Mouse (Mus musculus): ENCODE results near the gene Prok1. TPM values are rescaled to one million over a fixed set of nuclear protein-coding genes. Genes with fewer than 3 reads are reported as not detected.

Prok1 gene
- polyA plus RNA-seq (2012; fragmentation: generic; extraction: Trizol) = not detected
- long read RNA-seq, experiment 1 = 0 reads
- long read RNA-seq, experiment 2 = 0 reads

DNA sequence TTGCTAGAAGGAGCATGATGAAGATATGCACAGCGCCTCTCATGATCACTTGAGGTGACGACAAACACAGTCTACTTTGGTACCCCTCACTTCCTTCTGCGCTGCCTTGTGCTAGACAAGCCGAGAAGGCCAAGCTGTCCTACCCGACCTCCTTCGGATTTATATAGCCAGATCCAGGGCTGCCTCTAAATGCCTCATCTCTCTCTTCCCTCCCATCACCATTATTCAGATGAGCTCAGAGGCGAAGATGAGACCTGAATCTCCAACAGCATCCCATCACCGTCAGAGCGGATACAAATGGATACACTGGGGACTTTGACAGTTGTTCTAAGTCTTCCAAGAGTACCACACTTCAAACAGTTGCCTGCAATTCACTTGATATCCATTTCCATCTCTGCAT lies at the start of gene Prok1:
Gene Prok1 (minus strand): TSS at position 101 of the 400 bp plus-strand sequence.
- no peaks in the 10 kb centered on the region for H3K79me2 ChIP-seq (ENCODE audit: control insufficient read depth, insufficient read depth)
- H3K4me3 ChIP-seq (ENCODE audit: insufficient read depth, poor library complexity, severe bottlenecking) = no peak within 1 kb of the TSS
- H3K27me3 ChIP-seq (ENCODE audit: control insufficient read depth, insufficient read depth, insufficient read length) = no peaks in the 10 kb centered on the region
- no peaks in the 10 kb centered on the region for H3K36me3 ChIP-seq (ENCODE audit: control insufficient read depth, insufficient read depth)
- TF ChIP-seq FOSL1 (IDR thresholded peaks at IDR 0.05; ENCODE audit: insufficient read depth, low read length, poor library complexity, severe bottlenecking) (no peak), CEBPB (IDR thresholded peaks at IDR 0.05; ENCODE audit: low read depth) (no peak), USF1 (IDR thresholded peaks at IDR 0.05; ENCODE audit: low read depth) (no peak), MYOG (IDR thresholded peaks at IDR 0.05; ENCODE audit: control insufficient read depth, extremely low read depth, insufficient read length) (no peak), MAX (IDR thresholded peaks at IDR 0.05) (no peak), MYOD1 (IDR thresholded peaks at IDR 0.05; ENCODE audit: control insufficient read depth, insufficient read length, low read depth) (no peak), CTCF (IDR thresholded peaks at IDR 0.05; ENCODE audit: control insufficient read depth, insufficient read depth, insufficient read length) (no peak)
- H3K79me3 ChIP-seq (ENCODE audit: low read depth) = no peaks in the 10 kb centered on the region
- no peak within 1 kb of the TSS for H3ac ChIP-seq (ENCODE audit: control insufficient read depth, insufficient read length, low read depth)

DNA sequence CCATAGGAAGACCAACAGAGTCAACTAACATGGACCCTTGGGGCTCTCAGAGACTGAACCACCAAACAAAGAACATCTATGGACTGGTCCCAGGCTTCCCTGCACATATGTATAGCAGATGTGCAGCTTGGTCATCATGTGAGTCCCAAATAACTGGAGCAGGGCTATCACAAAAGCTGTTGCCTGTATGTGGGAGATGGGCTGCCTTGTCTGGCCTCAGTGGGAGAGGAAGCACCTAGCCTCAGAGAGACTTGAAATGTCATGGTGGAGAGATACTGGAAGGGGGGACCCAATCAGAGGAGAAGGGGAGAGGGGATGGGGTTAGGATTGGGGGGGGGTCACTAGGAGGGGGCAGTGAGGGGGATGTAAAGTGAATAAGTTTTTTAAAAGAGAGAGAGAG lies 47.8 kb upstream of the Prok1 start:
- TF ChIP-seq CEBPB (IDR thresholded peaks at IDR 0.05; ENCODE audit: low read depth) (no peak), MAX (IDR thresholded peaks at IDR 0.05) (no peak), USF1 (IDR thresholded peaks at IDR 0.05; ENCODE audit: low read depth) (no peak), CTCF (IDR thresholded peaks at IDR 0.05; ENCODE audit: control insufficient read depth, insufficient read depth, insufficient read length) (no peak), MYOD1 (IDR thresholded peaks at IDR 0.05; ENCODE audit: control insufficient read depth, insufficient read length, low read depth) (no peak), FOSL1 (IDR thresholded peaks at IDR 0.05; ENCODE audit: insufficient read depth, low read length, poor library complexity, severe bottlenecking) (no peak), MYOG (IDR thresholded peaks at IDR 0.05; ENCODE audit: control insufficient read depth, extremely low read depth, insufficient read length) (no peak)
- H3K27me3 ChIP-seq (ENCODE audit: control insufficient read depth, insufficient read depth, insufficient read length) = no peaks in the 10 kb centered on the region
- no peaks in the 10 kb centered on the region for H3K79me2 ChIP-seq (ENCODE audit: control insufficient read depth, insufficient read depth)
- no peak overlapping the region for H3K4me3 ChIP-seq (ENCODE audit: insufficient read depth, poor library complexity, severe bottlenecking)
- peaks cover 21% of the 10 kb centered on the region for H3K36me3 ChIP-seq (ENCODE audit: control insufficient read depth, insufficient read depth)
- H3ac ChIP-seq (ENCODE audit: control insufficient read depth, insufficient read length, low read depth) = no peak overlapping the region
- H3K79me3 ChIP-seq (ENCODE audit: low read depth) = no peaks in the 10 kb centered on the region

DNA sequence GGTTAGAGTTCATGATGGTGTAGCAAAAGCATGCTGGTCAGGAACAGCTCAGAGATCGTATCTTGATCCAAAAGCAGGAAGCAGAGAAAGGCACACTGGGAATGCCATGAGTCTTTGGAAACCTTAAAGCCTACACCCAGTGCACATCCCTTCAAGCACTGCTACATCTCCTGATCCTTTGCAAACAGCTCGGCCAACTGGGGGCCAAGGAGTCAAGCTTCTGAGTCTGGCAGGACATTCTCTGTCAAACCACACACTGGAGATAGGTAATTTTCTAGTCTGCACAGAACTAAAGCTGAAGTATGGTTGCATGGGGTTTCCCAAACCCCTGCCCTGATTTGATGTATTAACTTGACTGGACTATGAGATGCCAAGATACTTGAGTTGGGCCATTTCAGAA lies 46.6 kb upstream of the Prok1 start:
- peaks cover 4% of the 10 kb centered on the region for H3K79me2 ChIP-seq (ENCODE audit: control insufficient read depth, insufficient read depth)
- no peaks in the 10 kb centered on the region for H3K27me3 ChIP-seq (ENCODE audit: control insufficient read depth, insufficient read depth, insufficient read length)
- H3K79me3 ChIP-seq (ENCODE audit: low read depth) = peaks cover 1% of the 10 kb centered on the region
- peaks cover 32% of the 10 kb centered on the region for H3K36me3 ChIP-seq (ENCODE audit: control insufficient read depth, insufficient read depth)
- no peak for TF ChIP-seq MYOD1 (IDR thresholded peaks at IDR 0.05; ENCODE audit: control insufficient read depth, insufficient read length, low read depth)
- TF ChIP-seq CTCF (IDR thresholded peaks at IDR 0.05; ENCODE audit: control insufficient read depth, insufficient read depth, insufficient read length) = no peak
- no peak for TF ChIP-seq USF1 (IDR thresholded peaks at IDR 0.05; ENCODE audit: low read depth)
- no peak for TF ChIP-seq MYOG (IDR thresholded peaks at IDR 0.05; ENCODE audit: control insufficient read depth, extremely low read depth, insufficient read length)
- no peak overlapping the region for H3ac ChIP-seq (ENCODE audit: control insufficient read depth, insufficient read length, low read depth)
- no peak overlapping the region for H3K4me3 ChIP-seq (ENCODE audit: insufficient read depth, poor library complexity, severe bottlenecking)

DNA sequence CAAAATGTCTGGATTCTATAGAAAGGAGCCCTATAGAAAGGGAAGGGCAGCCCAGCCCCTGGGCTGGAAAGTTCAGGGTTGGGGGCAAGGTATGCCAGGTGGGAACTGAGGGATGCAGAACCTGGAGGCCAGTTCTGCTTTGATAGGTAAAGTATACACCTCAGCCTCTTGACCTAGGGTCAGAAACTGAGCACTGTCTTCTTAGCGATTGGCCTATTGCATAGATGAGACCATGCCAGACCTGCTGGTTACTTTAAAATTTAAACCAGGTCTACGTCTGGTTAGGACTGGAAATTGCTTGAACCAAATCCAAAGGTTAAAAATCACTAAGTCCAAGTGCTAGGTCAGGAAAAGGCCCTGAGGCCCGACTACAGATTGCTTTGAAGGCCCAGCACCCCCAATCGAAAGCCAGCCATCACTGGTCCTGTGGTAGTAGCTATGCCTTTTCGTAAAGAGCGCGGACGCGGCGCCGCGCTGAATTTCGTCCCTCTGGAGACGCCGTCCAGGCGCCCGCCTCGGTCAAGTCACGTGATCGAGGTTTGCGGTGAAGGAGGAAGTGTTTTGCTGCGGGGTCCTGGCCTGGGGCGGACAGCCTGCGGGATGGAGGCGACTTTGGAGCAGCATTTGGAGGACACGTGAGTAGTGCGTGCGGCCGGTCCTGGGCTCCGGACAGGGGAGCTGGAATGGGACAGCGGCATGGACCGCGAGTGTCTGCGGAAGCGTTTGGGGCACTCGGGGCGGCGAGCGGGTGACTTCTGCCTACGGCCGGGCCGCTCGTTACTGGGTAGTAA lies 39.2 kb upstream of the Prok1 start, which contains the start of gene Lamtor5:
Gene Lamtor5 (plus strand): TSS at position 380 of the 791 bp plus-strand sequence.
- Histone ChIP-seq H3K79me2 (ENCODE audit: control insufficient read depth, insufficient read depth) (peaks cover 27% of the 10 kb centered on the region), H3K79me3 (ENCODE audit: low read depth) (peaks cover 15% of the 10 kb centered on the region), H3K27me3 (ENCODE audit: control insufficient read depth, insufficient read depth, insufficient read length) (no peaks in the 10 kb centered on the region), H3K4me3 (ENCODE audit: insufficient read depth, poor library complexity, severe bottlenecking) (peak within 1 kb of the TSS; percentile 97), H3K36me3 (ENCODE audit: control insufficient read depth, insufficient read depth) (peaks cover 16% of the 10 kb centered on the region), H3ac (ENCODE audit: control insufficient read depth, insufficient read length, low read depth) (peak within 1 kb of the TSS; percentile 75)
- peak; percentile 15 for TF ChIP-seq MAX (IDR thresholded peaks at IDR 0.05)
- no peak for TF ChIP-seq MYOG (IDR thresholded peaks at IDR 0.05; ENCODE audit: control insufficient read depth, extremely low read depth, insufficient read length)
- peak; percentile 95 for TF ChIP-seq USF1 (IDR thresholded peaks at IDR 0.05; ENCODE audit: low read depth)

DNA sequence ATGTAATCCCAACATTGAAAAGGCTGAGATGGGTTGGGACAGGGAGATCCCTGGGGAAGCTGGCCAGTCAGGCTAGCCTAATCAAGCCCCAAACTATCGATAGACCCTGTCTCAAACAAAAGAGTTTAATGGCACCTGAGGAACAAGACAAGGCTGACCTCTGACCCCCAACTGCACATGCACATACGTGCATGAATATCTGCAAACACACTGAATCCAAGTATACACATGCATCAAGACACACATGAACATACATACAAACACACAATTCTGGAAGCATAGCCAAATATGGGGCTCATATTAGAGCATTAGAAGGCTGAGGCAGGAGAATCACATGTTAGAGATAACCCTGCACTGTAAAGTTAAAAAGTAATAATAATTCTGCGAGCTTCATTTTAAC lies 37.1 kb upstream of the Prok1 start:
- H3K79me3 ChIP-seq (ENCODE audit: low read depth) = peaks cover 15% of the 10 kb centered on the region
- TF ChIP-seq FOSL1 (IDR thresholded peaks at IDR 0.05; ENCODE audit: insufficient read depth, low read length, poor library complexity, severe bottlenecking) (no peak), MYOG (IDR thresholded peaks at IDR 0.05; ENCODE audit: control insufficient read depth, extremely low read depth, insufficient read length) (no peak), MYOD1 (IDR thresholded peaks at IDR 0.05; ENCODE audit: control insufficient read depth, insufficient read length, low read depth) (no peak), CEBPB (IDR thresholded peaks at IDR 0.05; ENCODE audit: low read depth) (no peak), MAX (IDR thresholded peaks at IDR 0.05) (no peak), USF1 (IDR thresholded peaks at IDR 0.05; ENCODE audit: low read depth) (no peak), CTCF (IDR thresholded peaks at IDR 0.05; ENCODE audit: control insufficient read depth, insufficient read depth, insufficient read length) (no peak)
- no peaks in the 10 kb centered on the region for H3K27me3 ChIP-seq (ENCODE audit: control insufficient read depth, insufficient read depth, insufficient read length)
- H3K36me3 ChIP-seq (ENCODE audit: control insufficient read depth, insufficient read depth) = peaks cover 4% of the 10 kb centered on the region
- H3K79me2 ChIP-seq (ENCODE audit: control insufficient read depth, insufficient read depth) = peaks cover 27% of the 10 kb centered on the region
- no peak overlapping the region for H3K4me3 ChIP-seq (ENCODE audit: insufficient read depth, poor library complexity, severe bottlenecking)
- H3ac ChIP-seq (ENCODE audit: control insufficient read depth, insufficient read length, low read depth) = no peak overlapping the region

All from C2C12 (cell line).